Mouse (Mus musculus) midbrain, embryonic 10.5 days (tissue): ENCODE data around the gene Sv2c. TPM values are rescaled to one million over a fixed set of nuclear protein-coding genes. Genes with fewer than 3 reads are reported as not detected.

Experiments used
- DNase-seq: peaks from one replicate; pipeline ENCODE4 v3.0.0-alpha.2; 2017; ENCODE audit warnings: low spot score
- H3K27ac ChIP-seq: fragments of 300-500 bp; sonication (generic); replicated peaks from 2 replicates; pipeline ENCODE4 v1.5.1; 2016; ENCODE audit warnings: mild to moderate bottlenecking
- H3K27me3 ChIP-seq: fragments of 300-500 bp; sonication (generic); 2 replicates; pipeline ENCODE4 v1.6.1; 2016; ENCODE audit warnings: low read depth, mild to moderate bottlenecking; ENCODE audit not compliant: poor library complexity, severe bottlenecking
- H3K36me3 ChIP-seq: fragments of 300-500 bp; sonication (generic); 2 replicates; pipeline ENCODE4 v1.6.1; 2016; ENCODE audit warnings: mild to moderate bottlenecking, moderate library complexity
- H3K4me1 ChIP-seq: fragments of 300-500 bp; sonication (generic); 2 replicates; pipeline ENCODE4 v1.6.1; 2016
- H3K4me3 ChIP-seq: fragments of 300-500 bp; sonication (generic); 2 replicates; pipeline ENCODE4 v1.5.1; 2016; ENCODE audit warnings: mild to moderate bottlenecking, moderate library complexity
- H3K9me3 ChIP-seq: fragments of 300-500 bp; sonication (generic); replicated peaks from 2 replicates; pipeline ENCODE4 v1.6.1; 2016; ENCODE audit warnings: mild to moderate bottlenecking
- WGBS: fragments of 180-500 bp; shearing (Covaris S2); methylation state at CpG from one replicate; pipeline ENCODE4 v1.1.7; 2016; 5-methylcytosine and 5-hydroxymethylcytosine counted together
- polyA plus RNA-seq: library from polyadenylated mRNA; unstranded; fragments of >200 nt; fragmentation: Nextera tagmentation; extraction: Ambion mirVana; gene quantifications from 2 replicates; pipeline ENCODE4 v1.2.1, GENCODE M21; 2016

Sv2c gene
- polyA plus RNA-seq, 1 experiment from 2014 or later = 1.2 TPM

DNA sequence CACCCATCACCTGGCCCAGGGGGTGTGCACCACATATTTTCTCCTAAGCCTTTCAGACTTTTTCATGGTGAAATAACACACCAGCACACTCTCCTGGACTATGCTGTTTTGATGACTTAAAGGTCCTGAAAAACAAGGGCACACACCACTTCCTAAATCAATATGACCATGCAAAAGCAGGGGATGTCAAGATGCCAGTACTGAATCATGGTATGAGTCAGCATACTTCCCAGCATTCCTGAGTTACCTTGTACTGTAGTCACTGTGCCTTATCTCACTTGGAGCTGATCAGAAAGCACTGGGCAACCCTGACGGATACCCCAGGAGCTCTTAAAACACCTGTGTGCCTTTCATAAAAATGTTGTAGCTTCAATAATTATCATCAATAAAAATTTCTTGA, 92.8 kb downstream of the Sv2c start:
- Histone ChIP-seq H3K36me3 (no peaks in the 10 kb centered on the region), H3K27me3 (no peaks in the 10 kb centered on the region), H3K4me1 (no peaks in the 10 kb centered on the region), H3K9me3 (no peaks in the 10 kb centered on the region), H3K27ac (no peak overlapping the region), H3K4me3 (no peak overlapping the region)
- DNase-seq = no peak
- 83% methylated on average over 1 of the region's 1 CpGs for WGBS

DNA sequence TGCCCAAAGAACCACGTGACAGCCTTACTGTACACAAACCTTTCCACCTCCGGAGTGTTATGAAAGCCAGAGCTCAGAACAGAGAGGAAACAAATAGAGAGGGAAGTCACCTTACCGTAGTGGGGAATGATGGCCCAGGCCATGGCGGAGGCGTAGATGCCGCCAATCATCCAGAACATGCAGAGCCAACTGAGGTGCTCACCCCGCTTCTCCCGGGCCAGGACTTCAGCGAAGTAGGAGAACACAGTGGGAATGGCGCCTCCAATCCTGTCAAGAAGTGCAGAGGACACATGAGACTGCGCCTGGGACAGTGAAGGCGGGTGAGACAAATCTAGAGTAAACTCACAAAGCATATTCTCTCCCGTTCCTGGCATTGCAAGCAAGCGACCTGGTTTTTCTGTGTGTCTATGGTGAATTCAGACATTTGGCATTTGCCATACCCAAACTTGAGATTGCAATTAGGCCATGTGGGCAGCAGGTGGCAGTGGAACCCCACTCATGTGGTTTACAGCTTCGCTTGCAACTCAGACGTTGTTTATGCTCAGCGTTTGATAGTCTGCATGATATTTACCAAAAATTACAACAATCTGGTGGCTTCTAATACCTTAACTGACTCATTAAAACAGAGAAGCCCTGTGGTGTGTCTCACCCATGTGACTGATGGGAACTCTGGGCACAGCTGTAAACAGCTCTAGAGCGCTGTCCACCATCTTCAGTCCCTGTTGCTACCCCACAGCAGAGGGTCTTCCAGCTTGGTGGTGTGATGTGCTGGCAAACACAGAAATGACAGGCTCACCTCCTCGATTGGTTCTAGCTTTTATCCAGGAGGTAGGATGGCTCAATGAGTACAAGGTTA, 101.8 kb downstream of the Sv2c start:
- Histone ChIP-seq H3K4me3 (no peak overlapping the region), H3K4me1 (no peaks in the 10 kb centered on the region), H3K27ac (no peak overlapping the region), H3K27me3 (no peaks in the 10 kb centered on the region), H3K9me3 (no peaks in the 10 kb centered on the region), H3K36me3 (no peaks in the 10 kb centered on the region)
- DNase-seq = peak; percentile 48
- 63% methylated on average over 19 of the region's 19 CpGs for WGBS

DNA sequence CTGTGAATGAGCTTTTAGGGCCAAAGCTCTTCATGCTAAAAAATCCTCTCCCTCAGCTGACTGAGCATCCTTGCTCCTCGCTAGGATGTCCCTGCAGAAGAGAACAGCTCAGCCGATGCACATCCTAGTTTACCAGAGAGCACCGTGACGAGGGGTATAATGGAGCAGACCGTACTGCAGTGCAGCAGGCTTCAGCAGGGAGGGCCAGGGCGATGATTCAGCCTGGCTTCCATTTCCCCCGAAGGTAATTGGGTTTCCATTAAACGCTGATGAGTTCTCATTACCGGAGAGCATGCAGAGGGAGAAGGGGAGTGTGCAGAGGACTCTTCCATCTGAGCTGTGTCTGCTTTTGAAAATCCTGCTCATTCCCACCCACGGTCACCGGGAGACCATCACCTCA, 108.5 kb downstream of the Sv2c start:
- Histone ChIP-seq H3K4me3 (no peak overlapping the region), H3K36me3 (no peaks in the 10 kb centered on the region), H3K9me3 (no peaks in the 10 kb centered on the region), H3K27me3 (no peaks in the 10 kb centered on the region), H3K4me1 (no peaks in the 10 kb centered on the region), H3K27ac (no peak overlapping the region)
- WGBS = 89% methylated on average over 11 of the region's 11 CpGs
- DNase-seq = no peak

GRCm38 (mm10) chr13:96015516-96015915, 116.9 kb downstream of the Sv2c start:
- Histone ChIP-seq H3K27me3 (no peaks in the 10 kb centered on the region), H3K4me1 (no peaks in the 10 kb centered on the region), H3K4me3 (no peak overlapping the region), H3K36me3 (no peaks in the 10 kb centered on the region), H3K27ac (no peak overlapping the region), H3K9me3 (no peaks in the 10 kb centered on the region)
- DNase-seq = no peak
- 89% methylated on average over 3 of the region's 3 CpGs for WGBS

- no peaks in the 10 kb centered on the region for H3K4me1 ChIP-seq
- 64% methylated on average over 11 of the region's 11 CpGs for WGBS
- H3K27ac ChIP-seq = no peak overlapping the region
- no peak for DNase-seq
- no peaks in the 10 kb centered on the region for H3K36me3 ChIP-seq
- no peaks in the 10 kb centered on the region for H3K9me3 ChIP-seq
- no peaks in the 10 kb centered on the region for H3K27me3 ChIP-seq
- no peak overlapping the region for H3K4me3 ChIP-seq
These were observed 121.4 kb downstream of the Sv2c start for GRCm38 (mm10) chr13:96010861-96011511.

GRCm38 (mm10) chr13:96008975-96009374, 123.4 kb downstream of the Sv2c start:
- no peaks in the 10 kb centered on the region for H3K36me3 ChIP-seq
- no peaks in the 10 kb centered on the region for H3K9me3 ChIP-seq
- no peak overlapping the region for H3K4me3 ChIP-seq
- no peak overlapping the region for H3K27ac ChIP-seq
- no peaks in the 10 kb centered on the region for H3K27me3 ChIP-seq
- 91% methylated on average over 9 of the region's 9 CpGs for whole genome bisulfite sequencing
- no peak for DNase-seq
- no peaks in the 10 kb centered on the region for H3K4me1 ChIP-seq

- no peaks in the 10 kb centered on the region for H3K9me3 ChIP-seq
- H3K27me3 ChIP-seq = no peaks in the 10 kb centered on the region
- H3K27ac ChIP-seq = no peak overlapping the region
- 93% methylated on average over 3 of the region's 3 CpGs for WGBS
- no peak for DNase-seq
- no peaks in the 10 kb centered on the region for H3K36me3 ChIP-seq
- no peaks in the 10 kb centered on the region for H3K4me1 ChIP-seq
- no peak overlapping the region for H3K4me3 ChIP-seq
These were observed 124.2 kb downstream of the Sv2c start for GRCm38 (mm10) chr13:96008154-96008553.

DNA sequence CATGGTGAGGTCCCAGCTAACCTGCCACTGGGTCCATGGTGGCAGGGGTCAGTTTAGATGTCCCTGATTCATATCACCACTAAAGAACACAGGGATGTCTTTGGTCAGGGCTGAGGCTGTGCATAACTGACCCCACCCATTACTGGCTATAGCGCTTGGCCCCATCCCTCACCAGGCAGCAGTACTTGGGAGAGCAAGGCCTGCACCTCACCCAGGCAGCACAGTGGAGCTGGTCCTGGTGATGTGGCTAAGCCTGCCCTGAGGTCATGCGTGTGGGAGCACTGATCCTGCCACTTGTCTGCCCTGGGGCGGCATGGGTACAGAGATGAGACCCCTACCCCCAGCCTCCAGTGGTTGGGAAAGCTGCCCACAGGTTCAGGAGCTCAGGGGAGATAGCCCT, 128.8 kb downstream of the Sv2c start:
- no peaks in the 10 kb centered on the region for H3K27me3 ChIP-seq
- DNase-seq = no peak
- H3K4me3 ChIP-seq = no peak overlapping the region
- H3K27ac ChIP-seq = 0 out of 2 replicates have a peak overlapping the region, but pooled peaks have one; percentile 18
- 92% methylated on average over 3 of the region's 3 CpGs for WGBS
- H3K36me3 ChIP-seq = no peaks in the 10 kb centered on the region
- no peaks in the 10 kb centered on the region for H3K4me1 ChIP-seq
- no peaks in the 10 kb centered on the region for H3K9me3 ChIP-seq

- Histone ChIP-seq H3K27me3 (no peaks in the 10 kb centered on the region), H3K27ac (no peak overlapping the region), H3K36me3 (no peaks in the 10 kb centered on the region), H3K4me3 (no peak overlapping the region), H3K4me1 (no peaks in the 10 kb centered on the region), H3K9me3 (no peaks in the 10 kb centered on the region)
- WGBS = 44% methylated on average over 5 of the region's 5 CpGs
- no peak for DNase-seq
These were observed 129.9 kb downstream of the Sv2c start for GRCm38 (mm10) chr13:96002475-96002874.

DNA sequence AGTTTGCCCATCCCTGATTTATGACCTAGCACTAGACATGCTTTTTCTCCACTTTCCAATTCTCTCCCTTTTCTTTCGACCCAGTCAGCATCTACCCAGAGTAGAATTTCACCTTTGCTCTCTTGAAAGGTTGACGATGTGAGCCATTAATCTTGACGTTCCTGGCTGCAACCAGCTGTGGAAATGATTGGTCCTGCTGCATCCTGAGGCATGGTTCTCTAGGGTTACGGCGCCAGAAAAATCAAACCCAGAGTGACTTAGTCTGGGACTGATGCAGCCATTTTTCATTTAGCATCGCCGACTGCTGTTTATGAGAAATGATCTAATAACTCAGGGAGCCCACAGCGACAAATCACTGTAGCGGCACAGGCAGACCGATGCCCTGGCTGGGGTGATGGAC, 133.0 kb downstream of the Sv2c start:
- whole genome bisulfite sequencing = 91% methylated on average over 10 of the region's 10 CpGs
- no peaks in the 10 kb centered on the region for H3K36me3 ChIP-seq
- H3K27ac ChIP-seq = no peak overlapping the region
- H3K4me1 ChIP-seq = 0 out of 2 replicates have a peak, but pooled peaks cover 6% of the 10 kb centered on the region
- DNase-seq = no peak
- H3K27me3 ChIP-seq = no peaks in the 10 kb centered on the region
- no peak overlapping the region for H3K4me3 ChIP-seq
- no peaks in the 10 kb centered on the region for H3K9me3 ChIP-seq

- 47% methylated on average over 2 of the region's 2 CpGs for WGBS
- H3K27me3 ChIP-seq = no peaks in the 10 kb centered on the region
- H3K27ac ChIP-seq = no peak overlapping the region
- no peaks in the 10 kb centered on the region for H3K9me3 ChIP-seq
- DNase-seq = no peak
- H3K4me1 ChIP-seq = 0 out of 2 replicates have a peak, but pooled peaks cover 6% of the 10 kb centered on the region
- H3K36me3 ChIP-seq = no peaks in the 10 kb centered on the region
- H3K4me3 ChIP-seq = no peak overlapping the region
These were observed 135.1 kb downstream of the Sv2c start for GRCm38 (mm10) chr13:95997294-95997693.

- H3K4me3 ChIP-seq = no peak overlapping the region
- 0 out of 2 replicates have a peak overlapping the region, but pooled peaks have one; percentile 4 for H3K27ac ChIP-seq
- WGBS = 74% methylated on average over 27 of the region's 27 CpGs
- DNase-seq = no peak
- no peaks in the 10 kb centered on the region for H3K27me3 ChIP-seq
- 0 out of 2 replicates have a peak, but pooled peaks cover 6% of the 10 kb centered on the region for H3K4me1 ChIP-seq
- H3K36me3 ChIP-seq = no peaks in the 10 kb centered on the region
- no peaks in the 10 kb centered on the region for H3K9me3 ChIP-seq
These were observed 137.4 kb downstream of the Sv2c start for GRCm38 (mm10) chr13:95994705-95995703.
